Mouse (Mus musculus): ENCODE data around the gene Phc3. TPM values are rescaled to one million over a fixed set of nuclear protein-coding genes. Genes with fewer than 3 reads are reported as not detected.

Phc3 gene
- polyA plus RNA-seq, 1 experiment = 4.8 TPM

- peaks cover 41% of the 10 kb centered on the region for H3K36me3 ChIP-seq (ENCODE audit: control insufficient read depth, insufficient read depth)
- no peak overlapping the region for H3ac ChIP-seq (ENCODE audit: control insufficient read depth, insufficient read length)
- no peak overlapping the region for H3K4me3 ChIP-seq
- no peak overlapping the region for H3K4me2 ChIP-seq (ENCODE audit: low read depth)
- H3K79me2 ChIP-seq (ENCODE audit: control insufficient read depth, insufficient read depth) = peaks cover 42% of the 10 kb centered on the region
- TF ChIP-seq TCF12 (IDR thresholded peaks at IDR 0.05; ENCODE audit: insufficient read depth, poor library complexity, severe bottlenecking) (no peak), POLR2A (IDR thresholded peaks at IDR 0.05; ENCODE audit: insufficient read length, low read depth) (no peak), SRF (IDR thresholded peaks at IDR 0.05; ENCODE audit: control insufficient read depth, insufficient read length, low read depth) (no peak), TCF3 (IDR thresholded peaks at IDR 0.05; ENCODE audit: insufficient read length, low read depth) (no peak), USF1 (IDR thresholded peaks at IDR 0.05; ENCODE audit: low read depth) (no peak), CEBPB (IDR thresholded peaks at IDR 0.05; ENCODE audit: insufficient read depth, poor library complexity, severe bottlenecking) (no peak), MYOG (IDR thresholded peaks at IDR 0.05; ENCODE audit: control insufficient read depth in 1 of 3, insufficient read depth in 1 of 3, insufficient read length in 2 of 3, low read depth in 2 of 3) (no peak), MYOD1 (IDR thresholded peaks at IDR 0.05; ENCODE audit: control insufficient read depth in 1 of 3, insufficient read length in 2 of 3, low read depth in 2 of 3) (no peak)
- no peaks in the 10 kb centered on the region for H3K27me3 ChIP-seq (ENCODE audit: control insufficient read depth, insufficient read depth, insufficient read length)
Observed at GRCm38 (mm10) chr3:30965644-30966043, 3.6 kb downstream of the Phc3 start.

GRCm38 (mm10) chr3:30964216-30964615 lies 5.0 kb downstream of the Phc3 start:
- Histone ChIP-seq H3K36me3 (ENCODE audit: control insufficient read depth, insufficient read depth) (peaks cover 53% of the 10 kb centered on the region), H3ac (ENCODE audit: control insufficient read depth, insufficient read length) (no peak overlapping the region), H3K79me2 (ENCODE audit: control insufficient read depth, insufficient read depth) (peaks cover 42% of the 10 kb centered on the region), H3K4me3 (no peak overlapping the region), H3K4me2 (ENCODE audit: low read depth) (no peak overlapping the region), H3K27me3 (ENCODE audit: control insufficient read depth, insufficient read depth, insufficient read length) (no peaks in the 10 kb centered on the region)
- TF ChIP-seq CEBPB (IDR thresholded peaks at IDR 0.05; ENCODE audit: insufficient read depth, poor library complexity, severe bottlenecking) (no peak), MYOD1 (IDR thresholded peaks at IDR 0.05; ENCODE audit: control insufficient read depth in 1 of 3, insufficient read length in 2 of 3, low read depth in 2 of 3) (no peak), REST (IDR thresholded peaks at IDR 0.05; ENCODE audit: insufficient read depth, insufficient read length) (no peak), MAX (IDR thresholded peaks at IDR 0.05; ENCODE audit: low read depth) (no peak), POLR2A (IDR thresholded peaks at IDR 0.05; ENCODE audit: insufficient read length, low read depth) (no peak), TCF12 (IDR thresholded peaks at IDR 0.05; ENCODE audit: insufficient read depth, poor library complexity, severe bottlenecking) (no peak)

- Histone ChIP-seq H3K4me3 (no peak overlapping the region), H3K27me3 (ENCODE audit: control insufficient read depth, insufficient read depth, insufficient read length) (no peaks in the 10 kb centered on the region), H3ac (ENCODE audit: control insufficient read depth, insufficient read length) (no peak overlapping the region), H3K79me2 (ENCODE audit: control insufficient read depth, insufficient read depth) (peaks cover 37% of the 10 kb centered on the region), H3K4me2 (ENCODE audit: low read depth) (no peak overlapping the region), H3K36me3 (ENCODE audit: control insufficient read depth, insufficient read depth) (peaks cover 64% of the 10 kb centered on the region)
- no peak for TF ChIP-seq TCF12 (IDR thresholded peaks at IDR 0.05; ENCODE audit: insufficient read depth, poor library complexity, severe bottlenecking)
- no peak for TF ChIP-seq CEBPB (IDR thresholded peaks at IDR 0.05; ENCODE audit: insufficient read depth, poor library complexity, severe bottlenecking)
- no peak for TF ChIP-seq USF1 (IDR thresholded peaks at IDR 0.05; ENCODE audit: low read depth)
- no peak for TF ChIP-seq POLR2A (IDR thresholded peaks at IDR 0.05; ENCODE audit: insufficient read length, low read depth)
- no peak for TF ChIP-seq SRF (IDR thresholded peaks at IDR 0.05; ENCODE audit: control insufficient read depth, insufficient read length, low read depth)
- TF ChIP-seq POLR2AphosphoS2 (IDR thresholded peaks at IDR 0.05; ENCODE audit: insufficient read length, low read depth) = no peak
- TF ChIP-seq TCF3 (IDR thresholded peaks at IDR 0.05; ENCODE audit: insufficient read length, low read depth) = no peak
- no peak for TF ChIP-seq MAX (IDR thresholded peaks at IDR 0.05; ENCODE audit: low read depth)
- no peak for TF ChIP-seq MYOG (IDR thresholded peaks at IDR 0.05; ENCODE audit: control insufficient read depth in 1 of 3, insufficient read depth in 1 of 3, insufficient read length in 2 of 3, low read depth in 2 of 3)
- TF ChIP-seq MYOD1 (IDR thresholded peaks at IDR 0.05; ENCODE audit: control insufficient read depth in 1 of 3, insufficient read length in 2 of 3, low read depth in 2 of 3) = no peak
- no peak for TF ChIP-seq E2F4 (IDR thresholded peaks at IDR 0.05; ENCODE audit: insufficient read depth)
- TF ChIP-seq REST (IDR thresholded peaks at IDR 0.05; ENCODE audit: insufficient read depth, insufficient read length) = no peak
Observed at GRCm38 (mm10) chr3:30963100-30963499, 6.1 kb downstream of the Phc3 start.

GRCm38 (mm10) chr3:30959868-30960831 lies 9.1 kb downstream of the Phc3 start:
- Histone ChIP-seq H3K36me3 (ENCODE audit: control insufficient read depth, insufficient read depth) (peaks cover 77% of the 10 kb centered on the region), H3K27me3 (ENCODE audit: control insufficient read depth, insufficient read depth, insufficient read length) (no peaks in the 10 kb centered on the region), H3ac (ENCODE audit: control insufficient read depth, insufficient read length) (no peak overlapping the region), H3K4me3 (no peak overlapping the region), H3K79me2 (ENCODE audit: control insufficient read depth, insufficient read depth) (peaks cover 9% of the 10 kb centered on the region), H3K4me2 (ENCODE audit: low read depth) (no peak overlapping the region)
- TF ChIP-seq MYOD1 (IDR thresholded peaks at IDR 0.05; ENCODE audit: control insufficient read depth in 1 of 3, insufficient read length in 2 of 3, low read depth in 2 of 3) (no peak), POLR2AphosphoS2 (IDR thresholded peaks at IDR 0.05; ENCODE audit: insufficient read length, low read depth) (no peak), TCF3 (IDR thresholded peaks at IDR 0.05; ENCODE audit: insufficient read length, low read depth) (no peak), USF1 (IDR thresholded peaks at IDR 0.05; ENCODE audit: low read depth) (no peak), REST (IDR thresholded peaks at IDR 0.05; ENCODE audit: insufficient read depth, insufficient read length) (no peak), E2F4 (IDR thresholded peaks at IDR 0.05; ENCODE audit: insufficient read depth) (no peak), MAX (IDR thresholded peaks at IDR 0.05; ENCODE audit: low read depth) (no peak), CEBPB (IDR thresholded peaks at IDR 0.05; ENCODE audit: insufficient read depth, poor library complexity, severe bottlenecking) (no peak), POLR2A (IDR thresholded peaks at IDR 0.05; ENCODE audit: insufficient read length, low read depth) (no peak), TCF12 (IDR thresholded peaks at IDR 0.05; ENCODE audit: insufficient read depth, poor library complexity, severe bottlenecking) (no peak), MYOG (IDR thresholded peaks at IDR 0.05; ENCODE audit: control insufficient read depth in 1 of 3, insufficient read depth in 1 of 3, insufficient read length in 2 of 3, low read depth in 2 of 3) (no peak), SRF (IDR thresholded peaks at IDR 0.05; ENCODE audit: control insufficient read depth, insufficient read length, low read depth) (no peak)

All from myocyte (in vitro differentiated cells).